Mouse (Mus musculus) bone marrow, adult 2 months (tissue): ENCODE results near the gene Lsm12.

Source experiments
- CTCF ChIP-seq: fragments of 200-500 bp; IDR thresholded peaks from 2 replicates; pipeline ENCODE4 v1.5.1; 2011; ENCODE audit warnings: low read length, control low read depth; ENCODE audit not compliant: control insufficient read depth, insufficient read depth
- POLR2A ChIP-seq: fragments of 200-500 bp; IDR thresholded peaks from 2 replicates; pipeline ENCODE4 v1.6.1; 2011; ENCODE audit warnings: low read depth, mild to moderate bottlenecking, control low read depth, low read length, borderline replicate concordance; ENCODE audit not compliant: control insufficient read depth

DNA sequence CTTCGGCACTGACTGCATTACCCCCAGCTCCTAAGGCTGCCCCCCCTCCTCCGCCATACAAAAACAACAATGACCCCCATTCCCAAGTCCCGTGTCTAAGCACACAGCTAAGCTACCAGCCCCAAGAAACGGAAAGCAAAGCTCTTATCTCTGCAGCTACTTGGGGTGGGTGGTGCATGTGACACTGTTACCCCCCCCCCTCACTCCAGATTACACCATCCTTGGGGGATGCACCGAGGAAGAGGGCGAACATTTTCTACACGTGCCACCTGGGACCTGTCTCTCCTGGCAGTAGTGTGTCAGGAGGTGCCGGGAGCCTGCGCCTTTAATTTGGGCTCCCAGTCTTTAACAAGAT lies 43.1 kb upstream of the Lsm12 start:
- TF ChIP-seq POLR2A: no peak
- no peak for TF ChIP-seq CTCF
